Mouse (Mus musculus) CH12.LX (cell line): ENCODE results near the gene Zdhhc12. TPM values are rescaled to one million over a fixed set of nuclear protein-coding genes. Genes with fewer than 3 reads are reported as not detected.
"Not testable (repeated sequence)": the region's sequence is repeated elsewhere in the genome, so short reads cannot be mapped to it uniquely, and the experiment has no call there.

ENCODE experiments used
- DNase-seq: peaks from one replicate; pipeline ENCODE4 v3.0.0-alpha.2; 2013; ENCODE audit errors: extremely low read depth
- H3K27ac ChIP-seq: 2 replicates; pipeline ENCODE4 v1.5.1; 2012; ENCODE audit warnings: low read depth, mild to moderate bottlenecking, control low read depth, moderate library complexity; ENCODE audit not compliant: insufficient read depth
- H3K27me3 ChIP-seq: replicated peaks from 2 replicates; pipeline ENCODE3; 2012; ENCODE audit warnings: inconsistent platforms
- H3K36me3 ChIP-seq, 2 experiments: replicated peaks in 1 of 2; 2 replicates each; pipeline versions ENCODE3 to v1.6.1; 2012; ENCODE audit warnings: inconsistent platforms in 1 of 2, low read length in 1 of 2, mild to moderate bottlenecking in 1 of 2, mixed read lengths in 1 of 2, moderate library complexity in 1 of 2; ENCODE audit not compliant: control insufficient read depth in 1 of 2, insufficient read depth in 1 of 2
- H3K4me1 ChIP-seq, 2 experiments: 2 replicates each; pipeline ENCODE4 v1.6.1; 2012; ENCODE audit warnings: inconsistent platforms in 1 of 2, moderate library complexity in 1 of 2; ENCODE audit not compliant: insufficient read depth in 2 of 2, control insufficient read depth in 1 of 2
- H3K4me2 ChIP-seq: 2 replicates; pipeline ENCODE4 v1.6.1; 2012; ENCODE audit warnings: low read depth, mild to moderate bottlenecking, control low read depth; ENCODE audit not compliant: poor library complexity, insufficient read depth, severe bottlenecking
- H3K4me3 ChIP-seq, 3 experiments: fragments of 150-350 bp in 1 of 3; sonication (generic) in 1 of 3; replicated peaks in 1 of 3; 2 replicates each; pipeline versions ENCODE3 to v1.5.1; 2011 to 2012; ENCODE audit warnings: low read depth in 2 of 3, low read length in 2 of 3, mild to moderate bottlenecking in 2 of 3, moderate library complexity in 2 of 3, control low read depth in 1 of 3, improper control_type of control experiment in 1 of 3, inconsistent platforms in 1 of 3, mixed read lengths in 1 of 3; ENCODE audit not compliant: poor library complexity in 1 of 3
- H3K79me2 ChIP-seq: replicated peaks from 2 replicates; pipeline ENCODE4 v1.6.1; 2012; ENCODE audit warnings: mild to moderate bottlenecking, moderate library complexity; ENCODE audit not compliant: control insufficient read depth, poor library complexity, insufficient read depth, severe bottlenecking; ENCODE audit errors: extremely low read depth
- H3K9ac ChIP-seq: 2 replicates; pipeline ENCODE4 v1.6.1; 2012; ENCODE audit warnings: low read depth, mild to moderate bottlenecking, control low read depth, moderate library complexity; ENCODE audit not compliant: insufficient read depth
- H3K9me3 ChIP-seq: replicated peaks from 2 replicates; pipeline ENCODE3; 2012; ENCODE audit warnings: low read length, inconsistent platforms, mixed read lengths
- BHLHE40 ChIP-seq: IDR thresholded peaks from 2 replicates; pipeline ENCODE4 v1.6.1; 2011; ENCODE audit warnings: mild to moderate bottlenecking, low read depth, low read length, improper control_type of control experiment
- CHD2 ChIP-seq: IDR thresholded peaks from 2 replicates; pipeline ENCODE4 v1.6.1; 2011; ENCODE audit warnings: low read length, improper control_type of control experiment
- E2F4 ChIP-seq: IDR thresholded peaks from 2 replicates; pipeline ENCODE4 v1.6.1; 2011; ENCODE audit warnings: low read depth, low read length, improper control_type of control experiment; ENCODE audit not compliant: insufficient replicate concordance
- ELF1 ChIP-seq: IDR thresholded peaks from 2 replicates; pipeline ENCODE4 v1.6.1; 2014; ENCODE audit warnings: low read depth, mild to moderate bottlenecking, inconsistent platforms, low read length, improper control_type of control experiment
- EP300 ChIP-seq: IDR thresholded peaks from 2 replicates; pipeline ENCODE4 v1.6.1; 2011; ENCODE audit warnings: low read length, improper control_type of control experiment
- ETS1 ChIP-seq: conservative IDR thresholded peaks from 2 replicates; pipeline ENCODE4 v1.6.1; 2012; ENCODE audit warnings: low read depth, mild to moderate bottlenecking, inconsistent platforms, low read length, improper control_type of control experiment, moderate library complexity
- JUN ChIP-seq: IDR thresholded peaks from 2 replicates; pipeline ENCODE4 v1.6.1; 2011; ENCODE audit warnings: low read depth, mild to moderate bottlenecking, low read length, improper control_type of control experiment, moderate library complexity; ENCODE audit not compliant: insufficient read depth
- JUND ChIP-seq: conservative IDR thresholded peaks from 2 replicates; pipeline ENCODE4 v1.6.1; 2011; ENCODE audit warnings: low read depth, low read length, improper control_type of control experiment
- KAT2A ChIP-seq: IDR thresholded peaks from 2 replicates; pipeline ENCODE4 v1.6.1; 2012; ENCODE audit warnings: low read length, improper control_type of control experiment, inconsistent platforms; ENCODE audit not compliant: insufficient replicate concordance
- MAFK ChIP-seq: IDR thresholded peaks from 2 replicates; pipeline ENCODE4 v1.6.1; 2011; ENCODE audit warnings: low read length, improper control_type of control experiment; ENCODE audit not compliant: insufficient replicate concordance
- MEF2A ChIP-seq: IDR thresholded peaks from 2 replicates; pipeline ENCODE4 v1.6.1; 2014; ENCODE audit warnings: low read depth, mild to moderate bottlenecking, inconsistent platforms, low read length, improper control_type of control experiment, borderline replicate concordance
- MYC ChIP-seq: IDR thresholded peaks from 2 replicates; pipeline ENCODE4 v1.6.1; 2011; ENCODE audit warnings: low read depth, mild to moderate bottlenecking, improper control_type of control experiment, low read length
- NELFE ChIP-seq: IDR thresholded peaks from 2 replicates; pipeline ENCODE4 v1.6.1; 2011; ENCODE audit warnings: low read depth, low read length, improper control_type of control experiment
- POLR2A ChIP-seq: IDR thresholded peaks from 2 replicates; pipeline ENCODE4 v1.6.1; 2011; ENCODE audit warnings: low read depth, mild to moderate bottlenecking, improper control_type of control experiment, low read length
- SIN3A ChIP-seq: IDR thresholded peaks from 2 replicates; pipeline ENCODE4 v1.6.1; 2012; ENCODE audit warnings: low read length, improper control_type of control experiment, inconsistent platforms
- UBTF ChIP-seq: IDR thresholded peaks from 2 replicates; pipeline ENCODE4 v1.6.1; 2012; ENCODE audit warnings: low read depth, mild to moderate bottlenecking, inconsistent platforms, low read length, improper control_type of control experiment, moderate library complexity
- ZKSCAN1 ChIP-seq: IDR thresholded peaks from 2 replicates; pipeline ENCODE4 v1.6.1; 2012; ENCODE audit warnings: low read depth, inconsistent platforms, low read length, improper control_type of control experiment, borderline replicate concordance
- ZMIZ1 ChIP-seq: IDR thresholded peaks from 2 replicates; pipeline ENCODE4 v1.6.1; 2012; ENCODE audit warnings: low read depth, mild to moderate bottlenecking, inconsistent platforms, low read length, improper control_type of control experiment
- dilution Hi-C: fragments of 300-500 bp; cut with MboI; formaldehyde crosslinking; loops from 2 replicates; pipeline ENCODE4 v1.14.3; 2020; ENCODE audit warnings: low sequenced_read_pairs; ENCODE audit not compliant: extremely low pct_unique_long_range_greater_than_20kb, extremely low pct_ligation_motif_present
- in situ Hi-C: fragments of 300-500 bp; cut with MboI; formaldehyde crosslinking; loops from 3 replicates; pipeline ENCODE4 v1.14.3; 2019; ENCODE audit warnings: low sequenced_read_pairs, low pct_ligation_motif_present, low pct_unique_long_range_greater_than_20kb, mixed read lengths
- polyA plus RNA-seq: library from polyadenylated mRNA; unstranded; fragments of >175 nt; gene quantifications from 2 replicates; pipeline ENCODE4 v1.2.1, GENCODE M21; 2012; ENCODE audit warnings: low read depth; ENCODE audit not compliant: insufficient read length
- total RNA-seq, 2 experiments: library from RNA; depleted of rRNA; stranded (reverse); fragments of 300-350 nt in 1 of 2; fragments of >200 nt in 1 of 2; gene quantifications; 2 replicates each; pipeline ENCODE4 v1.2.3; 2012 to 2014

Gene Zdhhc12
- total and polyA plus RNA-seq, 3 experiments = 15.6 to 42.8 (median 36.5) TPM

GRCm38 (mm10) chr2:30140021-30140420 is 46.6 kb upstream of the Zdhhc12 start:
- H3K9me3 ChIP-seq, in situ Hi-C loops, H3K4me2 ChIP-seq, H3K27ac ChIP-seq, H3K4me1 ChIP-seq, H3K27me3 ChIP-seq, dilution Hi-C loops, H3K4me3 ChIP-seq, H3K79me2 ChIP-seq, H3K9ac ChIP-seq, DNase-seq: not testable (repeated sequence)
- peaks cover 40 to 88% of the 10 kb centered on the region in 2 experiments for H3K36me3 ChIP-seq

- H3K27ac ChIP-seq = no peak overlapping the region
- in situ Hi-C loops = no loop called here
- H3K4me2 ChIP-seq = no peak overlapping the region
- no peaks in the 10 kb centered on the region for H3K79me2 ChIP-seq
- no peaks in the 10 kb centered on the region for H3K9me3 ChIP-seq
- no peak for TF ChIP-seq ZMIZ1
- TF ChIP-seq ETS1 = no peak
- no peak for TF ChIP-seq ZKSCAN1
- TF ChIP-seq ELF1 = no peak
- no peak for TF ChIP-seq MYC
- no peak for TF ChIP-seq BHLHE40
- no peak for TF ChIP-seq MEF2A
- TF ChIP-seq UBTF = no peak
- no peak for TF ChIP-seq SIN3A
- TF ChIP-seq NELFE = no peak
- no peak for TF ChIP-seq KAT2A
- no peak for TF ChIP-seq MAFK
- no peak for TF ChIP-seq JUN
- no peak for TF ChIP-seq POLR2A
- no peak for TF ChIP-seq EP300
- no peak for TF ChIP-seq E2F4
- TF ChIP-seq JUND = no peak
- TF ChIP-seq CHD2 = no peak
- no peak overlapping the region for H3K9ac ChIP-seq
- H3K27me3 ChIP-seq = no peaks in the 10 kb centered on the region
- DNase-seq = no peak
- dilution Hi-C loops = no loop called here
- H3K36me3 ChIP-seq = peaks cover 21 to 54% of the 10 kb centered on the region in 2 experiments
- H3K4me3 ChIP-seq = no peak overlapping the region
- H3K4me1 ChIP-seq = peaks cover 0 to 24% of the 10 kb centered on the region in 2 experiments; a peak in 2 of 4 replicates
Measured at GRCm38 (mm10) chr2:30136458-30136857, 43.0 kb upstream of the Zdhhc12 start.
